Mouse (Mus musculus) left cerebral cortex, adult 2 months (tissue): Measurements from ENCODE around the gene Vps13d. TPM values are rescaled to one million over a fixed set of nuclear protein-coding genes. Genes with fewer than 3 reads are reported as not detected.
A peak's percentile ranks its signal among the peaks of the same experiment; 100 is the strongest.

ENCODE experiments used
- DNase-seq, 2 experiments: peaks; one replicate each; pipeline ENCODE4 v3.0.0; 2021 to 2022; ENCODE audit warnings: low spot score in 2 of 2, mixed read lengths in 1 of 2; ENCODE audit errors: extremely low spot score in 1 of 2
- H3K27ac ChIP-seq: fragments of 200-600 bp; 2 replicates; pipeline ENCODE4 v1.8.1; 2022
- H3K4me3 ChIP-seq: fragments of 200-600 bp; 2 replicates; pipeline ENCODE4 v1.8.1; 2022
- CTCF ChIP-seq: fragments of 200-600 bp; IDR thresholded peaks from 2 replicates; pipeline ENCODE4 v1.8.1; 2022; ENCODE audit warnings: antibody characterized with exemption, mild to moderate bottlenecking, moderate library complexity
- intact Hi-C: fragments of 180-260 bp; cut with DNase I; formaldehyde crosslinking; loops from one replicate; pipeline ENCODE4 v1.15.1; 2025
- total RNA-seq, 2 experiments: library from RNA; stranded (reverse); gene quantifications; 2 replicates each; pipeline ENCODE4 v1.2.3; 2021

The Vps13d gene
- total RNA-seq, 2 experiments from 2014 or later: 63.2 to 64.4 TPM

- no peak for TF ChIP-seq CTCF
- Histone ChIP-seq H3K4me3 (no peak overlapping the region), H3K27ac (no peak overlapping the region)
- no peak for DNase-seq
- intact Hi-C loops: no loop called here
These were observed 14.9 kb upstream of the Vps13d start for GRCm38 (mm10) chr4:145209690-145210088.

GRCm38 (mm10) chr4:145209076-145209689, 14.4 kb upstream of the Vps13d start:
- Histone ChIP-seq H3K27ac (no peak overlapping the region), H3K4me3 (no peak overlapping the region)
- TF ChIP-seq CTCF: no peak
- intact Hi-C loops: no loop called here
- DNase-seq: no peak

- no peak for TF ChIP-seq CTCF
- Histone ChIP-seq H3K4me3 (no peak overlapping the region), H3K27ac (no peak overlapping the region)
- intact Hi-C loops: no loop called here
- no peak for DNase-seq
These were observed 13.0 kb upstream of the Vps13d start for GRCm38 (mm10) chr4:145207718-145208371.

GRCm38 (mm10) chr4:145204779-145205178, 10.0 kb upstream of the Vps13d start:
- no peak for DNase-seq
- intact Hi-C loops: no loop called here
- TF ChIP-seq CTCF: no peak
- no peak overlapping the region for H3K4me3 ChIP-seq
- no peak overlapping the region for H3K27ac ChIP-seq

GRCm38 (mm10) chr4:145203305-145203704, 8.5 kb upstream of the Vps13d start:
- TF ChIP-seq CTCF: no peak
- intact Hi-C loops: no loop called here

GRCm38 (mm10) chr4:145201424-145201823, 6.6 kb upstream of the Vps13d start:
- DNase-seq: no peak
- no peak for TF ChIP-seq CTCF
- no peak overlapping the region for H3K27ac ChIP-seq
- intact Hi-C loops: no loop called here
- no peak overlapping the region for H3K4me3 ChIP-seq

More at GRCm38 (mm10) chr4:145203305-145203704, 8.5 kb upstream of the Vps13d start:
- no peak overlapping the region for H3K27ac ChIP-seq
- no peak for DNase-seq
- H3K4me3 ChIP-seq: no peak overlapping the region

- DNase-seq: no peak
- Histone ChIP-seq H3K4me3 (no peak overlapping the region), H3K27ac (peak overlapping the region; percentile 36; the same call in 1 of the 2 replicates)
- intact Hi-C loops: loop anchor here (5.0 kb wide), 1 partner anchor 318 kb away; no protein-coding TSS in a partner anchor
- no peak for TF ChIP-seq CTCF
These were observed 5.3 kb upstream of the Vps13d start for GRCm38 (mm10) chr4:145199982-145200699.

- TF ChIP-seq CTCF: no peak; the same call in 1 of the 2 replicates
- intact Hi-C loops: loop anchor here (5.0 kb wide), 1 partner anchor 314 kb away; no protein-coding TSS in a partner anchor
- no peak overlapping the region for H3K4me3 ChIP-seq
- no peak overlapping the region for H3K27ac ChIP-seq
- no peak for DNase-seq
These were observed 1.8 kb upstream of the Vps13d start for GRCm38 (mm10) chr4:145196586-145196985.

GRCm38 (mm10) chr4:145195172-145195571, 367 bp upstream of the Vps13d start:
- no peak for DNase-seq
- Histone ChIP-seq H3K4me3 (peak overlapping the region; percentile 80; the same call in 1 of the 2 replicates), H3K27ac (no peak overlapping the region; the same call in 1 of the 2 replicates)
- TF ChIP-seq CTCF: no peak
- intact Hi-C loops: loop anchor here (5.0 kb wide), 1 partner anchor 313 kb away; no protein-coding TSS in a partner anchor

GRCm38 (mm10) chr4:145193991-145194511, 754 bp downstream of the Vps13d start:
- peak in 1 of 2 experiments; percentile 19 for DNase-seq
- no peak for TF ChIP-seq CTCF
- peak overlapping the region; percentile 80 for H3K4me3 ChIP-seq
- H3K27ac ChIP-seq: peak overlapping the region; percentile 84
- intact Hi-C loops: no loop called here

GRCm38 (mm10) chr4:145193406-145193805, 1.4 kb downstream of the Vps13d start:
- no peak for TF ChIP-seq CTCF
- no peak for DNase-seq
- peak overlapping the region; percentile 80 for H3K4me3 ChIP-seq
- intact Hi-C loops: no loop called here
- H3K27ac ChIP-seq: no peak overlapping the region

- Histone ChIP-seq H3K4me3 (no peak overlapping the region), H3K27ac (no peak overlapping the region)
- intact Hi-C loops: no loop called here
- DNase-seq: no peak
- no peak for TF ChIP-seq CTCF
These were observed 2.1 kb downstream of the Vps13d start for GRCm38 (mm10) chr4:145192686-145193085.
